Mouse (Mus musculus): ENCODE results near the gene Sorl1.

DNA sequence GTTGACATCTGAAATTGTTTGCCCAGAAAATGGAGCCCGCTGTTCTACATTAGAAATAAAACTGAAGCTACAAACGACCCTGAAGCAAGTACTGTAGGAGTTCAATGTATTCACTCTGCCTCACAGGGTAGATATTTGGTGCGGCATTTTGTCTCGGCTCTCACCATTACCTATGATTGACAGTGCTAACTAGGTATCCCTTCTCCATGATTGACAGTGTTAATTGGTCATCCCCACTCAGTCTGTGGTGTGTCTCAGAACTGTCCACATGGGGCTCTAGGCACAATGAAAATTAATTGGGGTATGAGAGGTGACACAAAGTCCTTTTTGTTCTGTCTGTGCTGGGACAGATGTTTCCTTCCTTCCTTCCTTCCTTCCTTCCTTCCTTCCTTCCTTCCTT is 23.9 kb upstream of the Sorl1 start:
- TF ChIP-seq CHD2 (IDR thresholded peaks at IDR 0.05; ENCODE audit: low read depth, low read length) (no peak), ZNF384 (IDR thresholded peaks at IDR 0.05; ENCODE audit: low read depth, low read length) (no peak), ZC3H11A (IDR thresholded peaks at IDR 0.05; ENCODE audit: borderline replicate concordance, low read depth, low read length) (no peak), HCFC1 (IDR thresholded peaks at IDR 0.05; ENCODE audit: borderline replicate concordance, insufficient read depth, low read length) (no peak), MAFK (IDR thresholded peaks at IDR 0.05; ENCODE audit: insufficient read depth, low read depth, low read length) (no peak)
